Mouse (Mus musculus) small intestine, adult 2 months (tissue): ENCODE measurements around the gene Hsd17b6.

Experiments used
- CTCF ChIP-seq: fragments of 200-500 bp; IDR thresholded peaks from 2 replicates; pipeline ENCODE4 v1.5.1; 2012; ENCODE audit warnings: low read depth, mild to moderate bottlenecking, control low read depth, inconsistent platforms, low read length, moderate library complexity, mixed read lengths; ENCODE audit not compliant: insufficient replicate concordance, insufficient read length; ENCODE audit errors: extremely low read depth
- POLR2A ChIP-seq: fragments of 200-500 bp; IDR thresholded peaks from 2 replicates; pipeline ENCODE4 v1.6.1; 2012; ENCODE audit warnings: low read depth, mild to moderate bottlenecking, control low read depth, inconsistent platforms, low read length, moderate library complexity

DNA sequence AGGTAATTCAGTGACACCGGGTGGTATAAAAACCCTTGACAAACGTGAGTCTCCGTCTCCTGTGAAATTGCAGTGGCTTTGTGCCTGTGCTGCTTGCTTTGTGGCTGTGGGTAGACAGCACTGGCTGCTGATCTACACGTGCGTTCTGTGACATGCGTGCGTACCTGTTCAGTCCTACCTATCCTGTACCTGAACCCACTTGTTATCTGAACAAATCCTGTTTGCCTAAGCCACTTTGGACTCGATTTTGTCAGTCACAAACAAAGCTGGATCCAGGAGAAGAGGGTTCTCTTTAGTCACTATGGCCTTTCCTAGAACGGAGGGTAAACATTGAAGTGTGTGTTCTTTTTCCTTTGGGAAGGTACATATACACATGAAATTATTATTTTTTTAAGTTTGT, 56.0 kb downstream of the Hsd17b6 start:
- TF ChIP-seq POLR2A: no peak
- TF ChIP-seq CTCF: no peak
